Mouse (Mus musculus): Measurements from ENCODE around the gene Rhd.
"Not testable (repeated sequence)": the region's sequence is repeated elsewhere in the genome, so short reads cannot be mapped to it uniquely, and the experiment has no call there.

Gene Rhd

DNA sequence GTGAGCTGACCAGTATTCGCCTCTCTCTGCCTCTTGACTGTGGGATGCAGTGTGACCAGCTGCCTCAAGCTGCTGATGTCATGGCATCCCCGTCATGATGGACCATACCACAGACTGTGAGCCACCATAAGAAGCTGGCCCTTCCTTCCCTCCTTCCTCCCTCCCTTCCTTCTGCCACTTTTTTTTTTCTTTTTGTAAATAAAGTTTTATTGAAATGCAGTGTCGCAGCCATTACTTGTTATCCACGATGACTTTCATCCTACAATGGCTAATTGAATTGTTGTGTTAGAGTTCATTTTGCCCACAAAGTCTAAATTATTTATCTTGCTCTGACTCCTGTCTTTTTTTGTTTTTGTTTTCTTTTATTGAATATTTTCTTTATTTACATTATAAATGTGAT lies 5.8 kb upstream of the Rhd start:
- DNase-seq = no peak

DNA sequence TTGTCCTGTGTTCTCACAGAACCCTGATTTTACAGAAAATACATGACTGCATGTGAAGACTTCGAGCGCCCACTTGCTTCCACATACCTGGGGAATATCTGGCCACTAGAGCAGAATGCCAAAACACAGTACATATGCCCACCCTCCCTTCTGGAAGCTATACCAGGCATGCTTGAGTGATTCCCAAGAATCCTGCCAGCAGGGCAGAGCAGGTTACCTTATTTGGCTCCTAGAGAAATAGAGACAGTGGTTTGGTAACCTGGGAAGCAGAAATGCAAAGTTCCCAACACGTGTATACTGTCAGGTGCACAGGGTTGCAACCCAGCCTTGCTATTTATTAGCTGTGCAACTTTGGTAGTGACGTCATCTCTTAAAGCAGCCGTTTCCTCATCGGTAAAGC lies 2.5 kb upstream of the Rhd start:
- peak; percentile 18 for DNase-seq

DNA sequence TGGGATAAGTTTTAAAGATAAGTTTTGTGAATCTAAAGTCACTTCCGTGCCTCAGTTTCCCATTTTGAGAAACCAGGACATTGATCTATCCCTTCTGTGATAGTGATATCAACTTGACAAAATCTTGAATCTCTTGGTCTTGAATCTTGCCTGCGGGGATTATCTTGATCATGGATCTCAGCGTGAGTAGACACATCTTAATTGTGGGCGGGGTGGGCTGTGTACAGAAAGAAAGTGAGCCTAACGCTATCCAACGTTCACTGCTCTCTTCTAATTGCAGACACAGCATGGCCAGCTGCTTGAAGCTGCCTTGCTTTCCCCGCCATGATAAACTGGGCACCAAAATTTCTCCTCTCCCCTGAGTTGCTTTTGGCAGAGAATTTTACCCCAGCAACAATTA lies 1.3 kb upstream of the Rhd start:
- DNase-seq = no peak

DNA sequence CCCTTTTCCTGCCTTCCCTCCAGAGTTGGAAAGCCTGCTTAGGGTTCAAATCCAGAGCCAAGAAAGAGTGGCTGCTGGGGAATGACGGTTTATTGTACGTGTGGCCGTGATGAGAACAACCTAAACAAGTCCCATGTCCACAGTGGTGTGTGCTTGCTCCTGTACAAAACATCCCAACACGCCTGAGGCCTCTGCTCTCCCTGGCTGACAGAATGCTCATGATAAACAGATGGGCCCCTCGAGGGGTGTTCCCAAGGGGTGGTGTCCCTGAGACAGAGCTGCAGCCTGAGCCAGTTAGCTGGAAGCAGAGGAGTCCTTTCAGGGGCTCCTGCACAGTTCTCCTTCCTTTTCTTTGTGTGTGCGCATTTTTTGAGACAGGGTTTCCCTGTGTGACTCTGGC lies 1.0 kb downstream of the Rhd start:
- DNase-seq = no peak

DNA sequence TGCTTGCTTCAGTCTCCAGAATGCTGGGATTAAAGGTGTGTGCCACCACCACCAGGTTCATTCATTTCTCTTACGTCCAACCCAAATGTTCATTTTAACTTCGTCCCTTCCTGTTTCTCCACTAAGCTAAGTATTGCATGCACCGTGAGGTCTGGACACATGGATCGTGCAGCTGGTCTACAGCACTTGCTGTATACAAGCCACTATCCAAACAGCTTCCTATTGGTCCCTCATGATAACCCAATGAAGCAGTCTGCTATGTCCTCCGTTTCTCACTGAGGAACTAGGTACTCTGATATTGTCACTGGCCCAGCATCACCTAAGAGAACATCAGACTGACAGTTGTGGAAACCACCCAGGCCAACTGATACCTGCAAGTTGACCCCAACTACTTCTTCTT lies 1.5 kb downstream of the Rhd start:
- no peak for DNase-seq

DNA sequence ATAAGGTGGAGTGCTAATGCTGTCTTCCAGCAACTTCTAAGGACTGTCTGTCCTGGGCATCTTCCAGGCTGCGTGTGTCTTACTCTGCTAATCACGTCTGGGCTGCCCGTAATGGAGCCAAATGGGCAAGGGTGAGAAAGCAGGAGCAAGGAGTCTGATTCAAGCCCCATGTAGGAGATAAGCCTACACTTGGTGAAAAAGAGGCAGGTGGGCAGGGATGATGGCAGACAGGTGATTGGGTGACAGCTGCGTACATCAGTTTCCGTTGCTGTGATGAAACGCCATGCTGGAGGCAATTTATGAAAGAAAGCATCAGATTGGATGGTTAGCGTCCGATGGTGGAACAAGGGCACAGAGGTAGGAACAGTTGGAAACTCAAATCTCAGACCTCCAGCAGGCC lies 2.9 kb downstream of the Rhd start:
- DNase-seq = no peak

DNA sequence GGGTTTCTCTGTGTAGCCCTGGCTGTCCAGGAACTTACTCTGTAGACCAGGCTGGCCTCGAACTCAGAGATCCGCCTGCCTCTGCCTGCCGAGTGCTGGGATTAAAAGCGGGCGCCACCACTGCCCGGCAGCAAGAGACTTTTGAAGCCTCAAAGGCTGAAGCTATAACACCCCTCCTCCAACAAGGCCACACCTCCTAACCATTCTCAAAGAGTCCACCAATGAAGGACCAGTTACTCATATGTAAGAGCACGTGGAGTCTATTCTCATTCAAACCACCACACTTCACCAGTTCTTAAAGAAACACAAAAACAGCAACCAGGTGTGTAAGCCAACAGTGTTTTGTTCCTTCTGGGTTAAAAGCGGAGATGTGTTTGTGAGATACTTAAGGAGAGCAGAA lies 3.3 kb downstream of the Rhd start:
- no peak for DNase-seq

DNA sequence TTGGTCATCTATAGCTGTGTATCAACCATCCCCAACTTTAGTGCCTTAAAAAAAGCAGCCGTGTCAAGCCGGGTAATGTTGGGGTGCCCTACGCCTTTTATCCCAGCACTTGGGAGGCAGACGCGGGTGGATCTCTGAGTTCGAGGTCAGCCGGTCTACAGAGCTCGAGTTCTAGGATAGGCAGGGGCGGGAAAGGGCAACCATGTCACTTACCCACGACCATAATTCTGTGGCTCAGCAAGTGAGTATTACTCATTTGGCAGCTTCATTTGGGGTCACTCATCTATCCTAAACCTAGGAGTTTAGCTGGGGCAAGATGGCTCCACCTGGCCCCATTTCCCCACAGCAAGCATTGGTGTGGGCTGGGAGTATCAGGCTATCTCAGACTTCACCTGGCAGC lies 3.7 kb downstream of the Rhd start:
- DNase-seq = no peak

DNA sequence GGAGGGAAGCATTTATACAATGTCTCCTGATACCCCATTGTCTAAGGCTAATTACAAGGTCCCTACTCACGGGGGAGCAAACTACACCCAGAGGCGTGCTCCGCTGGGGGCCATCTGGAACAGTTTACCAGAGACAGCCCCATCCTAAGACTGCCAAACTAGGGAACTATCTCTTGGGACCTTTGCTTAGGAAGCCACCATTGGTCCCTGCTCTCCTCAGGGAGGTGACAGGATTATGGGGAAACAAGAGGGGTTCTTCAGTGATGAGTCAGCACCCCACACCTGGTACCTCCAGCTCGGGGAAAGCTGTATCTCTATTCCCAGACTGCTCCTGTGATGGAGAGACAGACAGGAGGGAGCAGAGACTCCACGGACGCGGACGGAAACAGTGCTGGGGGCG lies 4.2 kb downstream of the Rhd start:
- no peak for DNase-seq

DNA sequence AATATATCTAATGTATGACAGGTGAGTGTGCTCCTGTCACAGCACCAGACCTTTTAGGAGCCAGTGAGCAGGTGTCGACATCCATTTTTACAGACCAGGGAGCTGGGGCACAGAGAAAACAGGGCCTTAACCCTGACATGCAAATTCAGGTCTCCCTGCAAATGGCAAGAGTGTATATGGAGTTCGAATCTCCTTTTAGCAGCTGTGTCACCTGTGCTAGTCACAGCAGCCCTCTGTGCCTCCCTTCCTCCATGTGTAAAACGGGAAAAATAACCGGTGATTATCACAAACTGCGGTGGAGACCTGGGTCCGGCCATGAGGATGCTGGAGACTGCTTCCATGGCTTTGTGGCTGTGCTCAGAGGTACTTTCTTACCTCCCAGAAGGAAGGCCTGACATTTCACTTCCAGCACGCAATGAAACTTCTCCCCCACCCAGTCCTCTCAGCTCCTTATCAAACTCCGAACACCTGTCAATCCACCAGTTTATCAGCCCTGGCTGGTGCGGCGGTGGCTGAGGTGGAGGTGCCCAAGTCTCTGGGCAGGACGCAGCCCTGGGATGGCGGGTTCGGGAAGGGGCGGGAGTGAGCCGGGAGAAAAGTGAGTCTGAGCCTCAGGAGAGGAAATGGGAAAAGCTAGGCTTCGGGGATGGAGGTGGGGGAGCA lies 4.9 kb downstream of the Rhd start:
- DNase-seq = no peak

DNA sequence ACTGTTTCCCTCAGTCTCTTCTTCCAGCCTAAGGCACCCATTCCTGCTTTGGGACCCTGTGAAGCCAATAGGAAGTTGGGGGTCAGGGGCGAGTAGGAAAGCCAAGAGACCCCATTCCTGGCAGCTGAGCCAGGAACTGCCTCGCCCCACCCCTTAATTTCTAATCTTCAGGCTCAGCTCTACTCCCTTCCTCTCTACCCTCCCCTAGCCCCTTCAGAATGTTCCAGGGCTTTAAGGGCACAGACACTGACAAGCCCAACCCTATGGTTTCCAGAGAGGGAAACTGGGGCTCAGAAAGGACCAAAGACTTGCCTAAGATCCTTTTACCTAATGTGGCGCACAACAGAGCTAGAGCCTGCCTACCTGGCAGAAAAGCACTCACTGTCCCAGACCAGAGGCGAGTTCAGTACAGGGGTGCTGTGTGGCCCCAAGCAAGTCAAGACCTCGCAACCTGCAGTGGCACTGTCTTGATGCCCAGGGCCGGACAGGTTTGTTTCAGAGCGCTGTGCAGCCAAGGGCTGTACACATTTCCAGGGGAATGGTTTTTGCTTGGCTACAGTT lies 5.6 kb downstream of the Rhd start:
- DNase-seq = no peak

DNA sequence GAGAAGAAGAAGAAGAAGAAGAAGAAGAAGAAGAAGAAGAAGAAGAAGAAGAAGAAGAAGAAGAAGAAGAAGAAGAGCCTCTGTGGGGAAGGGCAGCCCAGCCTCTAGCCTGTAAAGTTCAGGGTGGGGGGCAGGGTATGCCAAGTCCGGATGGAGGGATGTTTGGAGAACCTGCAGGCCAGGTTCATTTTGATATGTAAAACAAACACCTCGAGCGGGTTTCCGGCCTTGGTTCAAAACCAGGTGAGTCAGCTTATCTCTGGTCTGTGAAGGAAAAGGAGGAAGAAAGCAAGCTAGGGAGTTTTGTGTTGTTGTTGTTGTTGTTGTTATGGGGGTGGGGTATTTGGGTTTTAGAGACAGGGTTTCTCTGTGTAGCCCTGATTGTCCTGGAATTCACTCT lies 7.1 kb downstream of the Rhd start:
- no peak for DNase-seq

DNA sequence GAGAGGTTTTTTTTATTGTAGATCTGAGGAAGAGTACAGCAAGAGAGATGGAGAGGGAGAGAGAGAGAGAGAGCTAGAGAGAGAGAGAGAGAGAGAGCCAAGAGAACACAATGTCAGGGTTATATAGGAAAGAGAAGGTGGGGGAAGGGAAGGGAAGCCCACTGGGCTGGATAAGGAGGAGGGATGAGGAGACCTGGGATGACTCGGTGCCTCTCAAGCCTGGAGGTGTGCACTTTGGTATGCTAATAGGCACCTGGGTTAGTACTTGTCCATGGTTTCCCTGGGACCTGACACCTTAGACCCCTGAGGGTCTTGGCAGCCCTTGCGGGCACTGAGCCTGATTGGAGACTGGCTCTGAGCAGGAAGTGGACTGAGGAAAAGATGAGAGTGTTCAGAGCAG lies 7.6 kb downstream of the Rhd start:
- DNase-seq = no peak

DNA sequence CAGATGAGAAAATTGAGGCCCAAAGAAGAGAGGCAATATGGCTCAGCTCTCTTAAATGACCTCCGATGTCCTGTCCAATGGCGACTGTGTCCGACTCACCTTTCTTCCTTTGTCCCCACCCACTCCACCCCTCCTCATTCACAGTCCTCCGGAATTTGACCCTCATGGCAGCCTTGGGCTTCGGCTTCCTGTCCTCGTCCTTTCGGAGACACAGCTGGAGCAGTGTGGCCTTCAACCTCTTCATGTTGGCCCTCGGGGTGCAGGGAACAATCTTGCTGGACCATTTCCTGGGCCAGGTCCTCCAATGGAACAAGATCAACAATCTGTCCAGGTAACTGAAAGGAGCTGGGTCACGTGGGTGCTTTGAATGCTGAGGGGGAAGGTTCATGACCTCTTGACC lies 11.8 kb downstream of the Rhd start:
- DNase-seq = no peak

DNA sequence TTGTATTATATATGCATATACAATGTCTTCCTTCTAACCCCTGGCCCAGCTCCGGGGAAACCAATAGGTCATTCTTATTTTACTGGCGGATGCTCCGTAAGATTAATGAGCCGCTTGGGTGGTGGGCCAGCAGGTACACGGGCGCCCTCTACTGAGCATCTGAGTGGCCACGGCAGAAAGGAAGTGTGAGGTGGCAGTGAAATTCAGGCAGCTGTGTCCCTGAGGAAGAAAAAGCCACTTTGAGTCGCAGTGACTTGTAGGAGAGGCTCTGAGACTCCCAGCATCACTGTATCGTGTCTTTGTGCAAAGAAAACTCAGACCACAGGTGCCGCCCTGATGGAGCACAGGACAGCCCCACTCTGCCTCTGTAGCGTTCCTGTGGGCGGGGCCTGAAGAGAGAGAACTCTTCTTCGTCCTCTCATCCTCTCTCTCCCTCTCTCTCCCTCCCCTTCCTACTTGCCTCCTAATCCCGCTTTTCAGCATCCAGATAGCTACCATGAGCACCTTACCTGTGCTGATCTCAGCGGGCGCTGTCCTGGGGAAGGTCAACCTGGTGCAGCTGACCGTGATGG lies 15.2 kb downstream of the Rhd start:
- DNase-seq = peak; percentile 80

DNA sequence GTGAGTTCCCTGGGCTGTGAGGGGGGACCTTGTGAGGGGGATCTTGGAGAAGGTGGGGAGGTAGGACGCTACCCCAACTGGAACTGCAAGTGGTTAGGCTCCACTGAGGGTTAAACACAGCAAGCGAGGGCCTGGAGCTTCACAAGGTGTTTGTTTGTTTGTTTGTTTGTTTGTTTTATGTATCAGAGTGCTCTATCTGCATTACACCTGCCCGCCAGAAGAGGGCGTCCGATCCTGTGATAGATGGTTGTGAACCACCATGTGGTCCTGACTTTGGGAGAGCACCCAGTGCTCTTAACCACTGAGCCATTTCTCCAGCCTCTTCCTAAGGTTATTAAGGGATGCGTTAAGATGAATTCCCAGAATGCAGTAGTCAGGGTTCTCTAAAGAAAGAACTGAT lies 15.7 kb downstream of the Rhd start:
- peak; percentile 19 for DNase-seq

DNA sequence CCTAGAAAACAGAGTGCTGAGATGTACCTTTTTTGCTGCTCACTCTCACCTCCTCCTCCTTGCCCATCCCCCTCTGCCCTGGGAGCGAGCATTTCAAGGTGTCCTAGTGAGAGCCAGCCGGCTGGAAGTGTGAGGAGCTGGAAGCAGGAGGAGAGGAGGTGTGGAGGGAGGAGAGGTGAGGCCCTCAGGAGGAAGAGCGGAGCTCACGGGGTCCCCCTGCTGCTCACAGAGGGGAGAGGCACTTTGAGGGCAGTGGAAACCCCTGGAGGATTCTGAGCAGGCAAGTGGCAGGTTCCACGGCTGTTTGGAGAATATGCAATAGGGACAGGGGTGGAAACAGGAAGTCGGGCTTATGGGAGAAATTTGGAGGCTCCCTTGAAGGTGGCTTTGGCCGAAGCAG lies 18.9 kb downstream of the Rhd start:
- peak; percentile 49 for DNase-seq

DNA sequence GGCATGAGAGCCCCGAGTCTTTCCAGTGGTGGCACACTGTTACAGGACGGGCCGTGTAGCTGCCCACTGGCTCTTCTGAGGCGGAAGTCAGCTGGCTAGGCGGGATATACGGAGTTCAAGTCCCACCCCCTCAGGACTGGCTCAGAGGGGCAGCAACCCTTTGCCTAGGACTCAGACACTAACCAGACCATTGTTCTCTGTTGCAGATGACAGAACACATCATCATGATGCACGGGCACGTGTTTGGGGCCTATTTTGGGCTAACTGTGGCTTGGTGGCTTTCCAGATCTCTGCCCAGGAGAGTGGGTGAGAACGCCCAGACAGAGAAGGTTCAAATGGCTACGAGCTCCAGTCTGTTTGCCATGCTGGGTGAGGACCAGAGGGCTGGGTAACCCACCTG lies 19.5 kb downstream of the Rhd start:
- no peak for DNase-seq

DNA sequence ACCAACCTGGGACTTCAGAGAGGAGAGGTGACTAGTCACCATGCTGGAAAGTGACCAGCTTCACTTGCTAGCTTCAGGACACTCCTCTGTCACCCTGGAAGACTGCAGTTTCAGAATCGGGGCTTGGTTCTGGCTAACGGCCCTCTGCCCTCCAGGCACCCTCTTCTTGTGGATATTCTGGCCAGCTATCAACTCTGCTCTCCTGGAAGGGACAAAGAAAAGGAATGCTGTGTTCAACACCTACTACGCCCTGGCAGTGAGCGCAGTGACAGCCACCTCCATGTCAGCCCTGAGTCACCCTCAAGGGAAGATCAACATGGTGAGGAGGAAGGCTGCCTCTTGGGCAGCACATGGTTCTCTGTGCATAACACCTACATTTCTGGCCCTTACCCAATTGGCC lies 20.0 kb downstream of the Rhd start:
- DNase-seq = no peak

DNA sequence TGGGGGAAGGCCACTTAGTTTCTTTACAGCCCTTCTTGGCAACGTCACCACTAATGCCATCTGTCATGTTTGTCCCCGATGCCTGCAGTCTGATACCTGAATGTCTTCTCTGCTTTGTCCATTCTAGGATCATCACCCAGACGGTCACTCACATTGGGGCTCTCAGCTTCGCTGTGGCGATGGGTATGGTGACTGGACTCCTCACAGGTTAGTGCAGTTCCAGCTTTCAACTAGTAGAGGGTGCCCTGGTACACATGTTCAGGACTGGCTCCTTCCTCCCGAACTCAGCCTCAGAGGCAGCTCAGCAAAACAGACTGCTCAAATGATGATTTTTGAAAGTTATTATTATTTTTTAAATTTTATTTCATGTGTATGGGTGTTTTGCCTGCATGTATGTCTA lies 27.8 kb downstream of the Rhd start:
- peak; percentile 63 for DNase-seq

DNA sequence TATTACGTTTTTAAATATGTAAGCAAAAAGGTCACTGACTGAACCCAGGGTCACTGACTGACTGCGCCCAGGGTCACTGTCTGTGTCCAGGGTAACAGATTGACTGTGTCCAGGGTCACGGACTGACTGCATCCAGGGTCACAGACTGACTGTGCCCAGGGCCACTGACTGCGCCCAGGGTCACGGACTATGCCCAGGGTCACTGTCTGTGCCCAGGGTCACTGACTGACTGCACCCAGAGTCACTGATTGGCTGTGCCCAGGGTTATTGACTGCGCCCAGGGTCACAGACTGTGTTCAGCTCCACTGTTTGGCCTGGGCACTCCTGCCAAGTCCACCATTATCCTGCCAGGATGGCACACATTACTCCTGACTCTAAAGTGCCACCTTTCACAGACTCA lies 32.9 kb downstream of the Rhd start:
- no peak for DNase-seq

DNA sequence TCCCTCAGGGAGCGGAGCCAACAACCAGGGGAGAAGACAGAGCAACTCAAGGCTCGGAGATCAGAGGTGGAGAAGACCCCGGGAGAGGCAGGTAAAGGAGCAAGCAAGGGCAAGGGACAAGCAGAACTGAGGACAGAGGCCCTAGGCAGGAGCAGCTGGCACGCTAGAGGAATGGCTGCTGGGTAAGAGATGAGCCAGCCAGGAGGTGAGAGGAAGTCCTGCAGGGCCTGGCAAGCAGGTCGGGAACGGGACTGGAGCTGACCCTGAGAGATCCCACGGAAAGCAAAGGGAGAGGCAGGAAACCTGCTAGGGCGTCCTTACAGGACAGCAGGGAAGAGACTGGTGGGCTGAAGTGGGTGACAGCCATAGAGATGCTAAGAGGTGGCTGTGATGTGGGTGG lies 36.8 kb downstream of the Rhd start:
- no peak for DNase-seq

DNA sequence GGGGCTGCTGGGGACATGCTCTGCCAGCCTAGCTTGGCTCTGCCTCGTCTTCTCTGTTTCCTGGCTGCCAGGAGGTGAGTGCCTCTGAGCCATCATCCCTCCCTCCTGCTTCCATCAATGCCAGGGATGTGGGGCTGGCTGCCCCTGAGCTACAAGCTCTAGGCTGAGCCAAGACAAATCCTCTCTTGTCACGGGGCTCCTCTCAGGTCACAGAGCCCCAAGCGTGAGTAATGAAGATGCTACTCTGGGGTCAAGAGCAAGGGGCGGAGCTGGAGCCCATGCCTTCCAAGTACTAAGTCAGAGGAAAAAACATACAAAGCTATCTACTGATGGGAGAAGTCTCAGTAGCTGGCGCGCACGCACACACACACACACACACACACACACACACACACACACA lies 38.7 kb downstream of the Rhd start:
- DNase-seq = no peak

DNA sequence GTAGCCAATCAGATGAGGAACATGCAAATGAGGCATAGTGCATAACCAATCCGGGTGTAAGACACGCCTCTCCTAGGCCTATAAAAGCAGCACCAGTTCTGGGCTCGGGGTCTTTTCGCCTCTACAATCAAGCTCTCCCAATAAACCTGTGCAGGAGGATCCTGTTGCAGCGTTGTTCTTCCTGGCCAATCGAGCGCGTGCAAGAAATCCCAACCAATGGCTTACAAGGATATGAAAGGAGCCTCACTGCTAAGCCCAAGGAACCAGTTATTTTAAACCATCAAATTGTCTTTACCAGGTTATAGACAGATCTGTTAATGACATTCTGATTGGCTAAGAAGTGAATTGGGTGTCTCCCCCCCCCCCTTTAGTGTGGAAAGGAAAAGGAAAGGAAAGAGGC lies 47.1 kb downstream of the Rhd start:
- DNase-seq = not testable (repeated sequence)

DNA sequence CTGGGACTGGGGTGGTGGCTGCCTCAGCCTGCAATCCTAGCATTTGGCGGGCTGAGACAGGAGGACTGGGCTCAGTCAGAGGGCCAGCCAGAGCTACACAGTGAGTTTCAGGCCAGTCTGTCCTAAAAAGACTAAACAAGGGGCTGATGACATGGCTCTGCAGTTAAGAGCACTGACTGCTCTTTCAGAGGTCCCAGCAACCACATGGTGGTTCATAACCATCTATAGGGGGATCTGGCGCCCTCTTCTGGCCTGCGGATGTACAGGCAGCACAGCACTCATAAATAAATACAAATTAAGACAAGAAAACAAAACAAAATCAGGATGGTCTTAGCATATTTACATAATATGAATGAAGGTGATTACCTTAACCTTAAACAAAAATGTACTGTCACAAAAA lies 49.1 kb downstream of the Rhd start:
- peak; percentile 73 for DNase-seq
